Mouse (Mus musculus) natural killer cell, adult 2 months (primary cell): ENCODE data around the gene Pcnt.

ENCODE experiments used
- DNase-seq, 2 experiments: peaks; one replicate each; pipeline ENCODE4 v3.0.0; 2022; ENCODE audit warnings: low spot score in 2 of 2

Gene Pcnt

DNA sequence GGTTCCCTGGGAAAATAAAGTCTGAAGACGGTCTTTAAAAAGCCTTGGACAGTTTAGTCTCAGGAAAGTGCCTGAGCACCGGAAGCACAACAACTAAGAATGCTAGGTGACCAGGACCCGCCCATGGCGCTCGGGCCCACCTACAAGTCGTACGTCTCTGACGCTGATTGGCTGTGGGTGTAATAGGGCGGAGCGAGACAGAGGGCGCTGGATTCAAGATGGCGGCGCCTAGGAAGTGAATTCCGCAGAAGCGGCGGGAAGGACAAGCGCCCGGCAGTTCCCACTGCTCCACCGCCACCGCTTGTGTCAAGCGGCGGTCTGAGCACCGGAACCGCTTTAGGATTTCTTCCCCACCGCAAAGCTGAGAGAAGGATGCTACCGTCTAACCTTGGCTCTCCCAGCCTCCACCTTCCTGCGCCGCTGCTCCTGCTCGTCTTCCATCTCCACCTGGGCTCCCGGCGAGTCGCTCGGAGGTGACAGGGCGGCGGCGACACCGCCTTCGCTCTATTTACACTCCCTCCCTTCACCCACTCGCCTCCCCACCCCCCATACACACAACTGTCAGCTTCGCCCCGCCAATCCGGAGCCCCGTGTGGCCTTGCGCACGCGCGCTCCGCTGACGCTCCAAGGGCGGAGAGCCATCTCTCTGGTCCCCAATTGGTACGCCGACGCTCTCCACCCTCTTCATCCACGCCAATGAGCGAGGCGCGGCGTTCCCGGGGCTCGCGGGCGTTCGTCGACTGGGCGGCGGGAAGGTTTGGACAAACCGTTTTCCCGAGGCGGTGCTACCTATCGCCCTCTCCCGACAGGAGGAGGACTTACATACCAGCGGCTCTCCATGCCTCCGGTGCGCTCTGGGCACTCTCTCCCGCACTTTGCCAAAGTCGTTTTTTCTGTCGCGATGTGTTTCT, at the start of gene Pcnt:
TSS of gene Pcnt (minus strand) at position 609 of the 911 bp plus-strand sequence.
- peak; percentile 94 for DNase-seq

- DNase-seq, result no peak
These were observed 46.6 kb upstream of the Pcnt start for GRCm38 (mm10) chr10:76489205-76489604.

DNA sequence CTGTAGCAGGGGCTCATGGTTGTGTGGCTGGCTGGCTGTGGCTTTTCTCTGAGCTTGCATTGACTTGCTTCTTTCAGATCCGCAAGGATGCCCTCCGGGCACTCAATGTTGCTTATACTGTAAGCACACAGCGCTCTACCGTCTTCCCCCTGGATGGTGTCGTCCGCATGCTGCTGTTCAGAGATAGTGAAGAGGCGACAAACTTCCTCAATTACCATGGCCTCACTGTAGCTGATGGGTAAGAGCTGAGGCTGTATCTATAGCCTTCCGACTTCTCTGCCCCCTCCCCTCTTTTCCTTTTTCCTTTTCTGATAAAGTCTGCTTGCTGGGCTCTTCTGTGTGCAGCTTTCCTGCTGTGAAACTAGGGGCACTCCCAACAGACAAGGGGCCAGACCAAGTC, 45.7 kb upstream of the Pcnt start:
- no peak for DNase-seq

GRCm38 (mm10) chr10:76486302-76486701, 43.7 kb upstream of the Pcnt start:
- no peak for DNase-seq

DNA sequence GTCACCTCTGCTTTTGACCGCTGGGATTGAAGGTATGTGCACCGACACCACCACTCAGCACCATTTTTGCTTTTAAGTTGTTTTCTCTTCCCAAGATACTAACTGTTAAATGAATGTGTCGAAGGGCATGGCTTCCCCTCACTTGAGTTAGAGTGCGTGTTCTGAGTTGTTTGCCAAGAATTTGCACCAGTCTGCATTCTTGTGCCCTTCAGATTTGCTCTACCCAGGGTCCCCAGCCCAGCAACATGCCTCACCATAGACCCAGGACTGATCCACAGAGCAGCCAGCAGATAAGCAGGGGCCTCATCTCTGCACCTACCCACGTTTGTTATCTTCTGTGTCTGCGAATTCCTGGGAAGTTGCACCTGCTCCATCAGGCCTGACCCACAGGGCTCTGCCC, 38.9 kb upstream of the Pcnt start:
- no peak for DNase-seq

- no peak for DNase-seq
These were observed 38.3 kb upstream of the Pcnt start for GRCm38 (mm10) chr10:76480851-76481250.

DNA sequence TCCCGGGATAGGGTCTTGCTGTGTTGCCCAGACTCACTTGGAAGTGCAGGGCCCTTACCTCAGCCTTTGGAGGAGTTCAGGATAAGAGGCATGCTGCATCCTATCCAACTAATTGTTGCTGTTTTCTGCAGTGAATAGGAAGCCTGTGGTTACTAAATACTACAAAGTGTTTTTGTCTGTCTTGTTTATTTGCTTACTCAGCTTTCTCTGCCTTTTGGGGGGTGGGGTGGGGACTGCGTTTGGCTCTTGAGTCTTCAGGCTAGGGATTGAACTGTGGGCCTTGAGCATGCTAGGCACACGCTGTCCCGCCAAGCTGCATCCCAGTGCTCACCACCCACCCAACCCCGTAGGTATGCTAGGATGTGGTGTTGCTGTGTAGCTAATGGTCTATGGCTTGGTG, 31.2 kb upstream of the Pcnt start:
- no peak for DNase-seq

- peak; percentile 81 to 88 for DNase-seq
These were observed 25.9 kb upstream of the Pcnt start, which contains the start of the genes Mcm3ap and Ybey for GRCm38 (mm10) chr10:76468203-76469162. TSS of gene Mcm3ap (plus strand) at chr10:76468927. TSS of gene Ybey (minus strand) at chr10:76469114.

- no peak for DNase-seq
These were observed 20.1 kb upstream of the Pcnt start for GRCm38 (mm10) chr10:76462721-76463120.

- DNase-seq, result no peak
These were observed 19.7 kb upstream of the Pcnt start for GRCm38 (mm10) chr10:76462312-76462711.

- DNase-seq, result no peak
These were observed 18.7 kb upstream of the Pcnt start for GRCm38 (mm10) chr10:76461255-76461654.

GRCm38 (mm10) chr10:76455289-76455688, 12.7 kb upstream of the Pcnt start:
- peak; percentile 13 to 31 for DNase-seq

DNA sequence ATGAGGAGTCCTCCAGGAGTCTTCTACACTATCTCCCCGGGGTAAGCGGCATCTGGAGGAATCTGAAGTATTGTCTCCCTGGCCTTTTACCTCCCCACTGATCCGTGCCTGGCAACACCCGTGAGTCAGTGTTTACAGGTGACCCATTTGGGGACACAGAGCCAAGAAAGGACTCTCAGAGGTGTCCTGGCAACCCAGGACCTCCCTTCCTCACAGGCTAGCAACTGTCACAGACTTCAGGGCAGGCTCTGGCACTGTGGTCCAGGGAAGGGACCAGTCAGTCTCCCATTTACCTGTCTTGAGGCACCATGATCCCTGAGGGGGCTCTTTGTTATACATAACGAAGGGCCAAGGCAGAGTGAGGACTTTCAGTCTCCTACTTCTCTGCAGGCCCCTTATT, 6.3 kb upstream of the Pcnt start, which contains the start of gene 2610028H24Rik:
TSS of gene 2610028H24Rik (plus strand) at position 231 of the 400 bp plus-strand sequence.
- no peak for DNase-seq

DNA sequence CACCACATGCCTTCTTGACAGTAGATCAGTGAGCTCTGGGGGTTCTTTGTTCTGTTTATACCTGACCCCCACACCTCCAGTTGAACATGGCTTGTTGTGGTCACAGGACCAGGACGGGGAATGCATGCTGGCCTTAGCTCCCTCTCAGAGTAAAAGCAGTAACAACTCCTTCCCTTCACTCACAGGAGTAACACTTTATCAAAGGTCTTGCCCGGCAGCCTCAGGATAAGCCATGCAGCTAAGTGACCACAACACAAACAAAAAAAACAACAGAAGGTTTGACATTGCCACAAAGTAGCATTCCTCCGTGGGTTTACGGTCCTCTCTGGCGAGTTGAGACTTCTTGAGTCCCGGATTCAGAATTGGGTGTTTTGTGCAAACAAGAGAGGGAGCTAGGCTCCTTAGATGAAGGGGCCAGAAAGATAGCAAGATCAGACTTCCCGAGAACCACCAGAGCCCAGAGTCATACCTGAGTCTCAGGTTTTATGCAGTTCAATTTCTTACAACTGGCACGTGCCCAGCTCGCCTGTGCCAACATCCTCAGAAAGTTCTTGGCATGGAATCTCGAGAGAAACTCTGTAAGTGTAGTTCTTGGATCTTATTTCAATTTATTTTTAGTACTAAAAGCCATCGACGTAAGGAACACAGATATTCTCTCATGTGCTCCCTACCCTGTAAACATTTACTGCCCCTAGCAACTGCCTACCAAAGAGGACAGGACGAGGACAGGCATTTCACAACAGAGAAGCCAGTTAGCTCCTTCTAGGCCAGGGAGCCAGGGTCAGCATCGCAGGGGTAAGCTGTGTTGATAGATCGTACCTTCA, 5.0 kb upstream of the Pcnt start:
- DNase-seq, result no peak

GRCm38 (mm10) chr10:76445996-76446681, 3.6 kb upstream of the Pcnt start:
- no peak for DNase-seq

- no peak for DNase-seq
These were observed 2.3 kb downstream of the Pcnt start, which contains the start of gene AC141477.1 for GRCm38 (mm10) chr10:76440281-76440680. TSS of gene AC141477.1 (minus strand) at chr10:76440444.

DNA sequence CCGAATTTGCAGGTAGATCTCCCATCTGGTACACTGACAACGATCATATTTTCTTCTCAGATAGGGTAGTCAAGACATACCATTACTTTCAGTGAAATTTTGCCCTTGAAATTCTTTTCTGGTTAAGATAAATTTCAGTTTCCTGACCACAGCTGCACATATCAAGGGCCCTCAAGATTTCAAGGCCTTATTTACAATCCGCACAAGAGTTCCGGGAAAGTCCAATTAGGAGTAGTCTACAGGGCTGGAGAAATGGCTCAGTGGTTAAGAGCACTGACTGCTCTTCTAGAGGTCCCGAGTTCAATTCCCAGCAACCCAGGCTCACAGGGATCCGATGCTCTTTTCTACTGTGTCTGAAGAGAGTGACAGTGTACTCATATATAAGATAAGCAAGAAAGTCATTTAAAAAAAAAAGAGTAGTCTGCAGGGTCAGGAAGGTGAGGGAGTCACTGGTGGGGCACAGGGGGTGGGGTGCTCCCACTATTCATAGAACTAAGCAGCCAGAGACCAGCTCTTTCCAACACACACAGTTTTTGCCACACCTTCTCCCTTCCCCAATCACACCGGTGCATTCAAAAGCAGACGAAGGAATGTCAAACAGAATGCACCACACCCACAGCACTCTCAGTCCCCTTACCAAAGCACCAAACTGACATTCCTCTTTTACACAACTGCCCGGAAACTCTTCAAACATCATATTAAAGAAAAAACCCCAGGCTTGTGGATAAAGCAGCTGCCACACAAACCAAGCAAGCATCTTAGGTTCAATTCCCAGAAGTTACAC, 3.3 kb downstream of the Pcnt start:
- DNase-seq, result no peak

DNA sequence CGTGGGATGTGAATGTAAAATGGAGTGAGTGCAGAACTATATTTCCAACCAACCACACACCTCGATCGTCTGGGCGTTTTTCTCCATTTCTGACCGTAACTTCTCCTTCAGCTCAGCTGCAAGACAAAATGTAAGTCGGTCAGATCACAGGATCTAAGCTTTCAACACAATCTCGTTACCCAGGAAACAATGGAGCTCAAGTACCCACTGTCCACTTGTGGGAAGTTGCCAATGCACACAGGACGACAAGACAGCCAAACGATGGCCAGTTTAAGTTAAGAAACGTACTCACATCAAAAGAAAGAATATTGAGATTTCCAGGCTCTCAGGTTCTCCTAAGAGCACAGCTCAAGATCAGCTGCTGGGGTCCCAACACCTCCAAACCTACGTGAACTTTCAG, 8.7 kb downstream of the Pcnt start:
- DNase-seq, result no peak

GRCm38 (mm10) chr10:76425674-76426073, 16.9 kb downstream of the Pcnt start:
- no peak for DNase-seq

DNA sequence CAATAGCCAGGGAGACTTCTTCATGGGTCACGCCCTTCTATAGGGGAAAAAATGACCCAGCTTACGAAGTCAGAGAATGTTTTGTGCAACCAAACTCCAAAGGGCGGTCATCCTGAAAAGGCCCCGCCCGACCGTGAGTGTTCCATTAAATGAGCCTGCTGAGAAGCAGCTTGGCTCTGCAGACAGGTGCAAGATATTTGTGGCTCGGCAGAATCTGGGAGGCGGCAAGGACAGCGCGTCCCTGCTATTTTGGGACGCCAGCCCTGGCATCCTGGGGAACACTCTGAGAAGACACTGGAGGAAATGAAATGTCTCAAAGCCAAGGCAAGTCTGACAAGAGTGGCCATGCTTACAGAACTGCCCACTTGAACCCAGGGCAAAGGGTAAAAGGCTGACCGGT, 25.8 kb downstream of the Pcnt start:
- DNase-seq, result no peak
